Mouse (Mus musculus): ENCODE measurements at regions not wholly inside any gene's neighbourhood (a gene's known extent, or its start where the extent isn't known, plus 50 kb on each side); places are given as distances from the start of the nearest gene placed in this dataset.

GRCm38 (mm10) chr1:189458421-189458820, 56.3 kb upstream of the Kcnk2 start:
- 71% methylated on average over 3 of the region's 3 CpGs for WGBS
- Histone ChIP-seq H3K9ac (ENCODE audit: low read depth, low read length) (no peak overlapping the region), H3K4me3 (no peak overlapping the region), H3K27me3 (ENCODE audit: control insufficient read depth, insufficient read depth, low read length) (no peaks in the 10 kb centered on the region), H3K4me1 (ENCODE audit: control insufficient read depth, insufficient read depth, low read length) (no peaks in the 10 kb centered on the region), H3K36me3 (ENCODE audit: control insufficient read depth, insufficient read depth, low read length) (no peaks in the 10 kb centered on the region), H3K27ac (no peak overlapping the region), H3K79me2 (replicated peaks; ENCODE audit: control insufficient read depth, insufficient read depth, low read length) (no peaks in the 10 kb centered on the region)
- TF ChIP-seq POLR2A (IDR thresholded peaks at IDR 0.05; ENCODE audit: insufficient read depth, low read depth, low read length) = no peak
- no peak for TF ChIP-seq CTCF (IDR thresholded peaks at IDR 0.05)
- no peak for TF ChIP-seq EP300 (IDR thresholded peaks at IDR 0.05; ENCODE audit: insufficient read depth, low read depth, low read length)
- intact Hi-C loops (cut with DNase I) = no loop called here
- DNase-seq = no peak
